Mouse (Mus musculus) kidney, adult 11 months (tissue): ENCODE measurements around the gene Pde7b.
A peak's percentile ranks its signal among the peaks of the same experiment; 100 is the strongest.

Experiments
- DNase-seq: peaks from one replicate; pipeline ENCODE4 v3.0.0; 2022

Pde7b gene

DNA sequence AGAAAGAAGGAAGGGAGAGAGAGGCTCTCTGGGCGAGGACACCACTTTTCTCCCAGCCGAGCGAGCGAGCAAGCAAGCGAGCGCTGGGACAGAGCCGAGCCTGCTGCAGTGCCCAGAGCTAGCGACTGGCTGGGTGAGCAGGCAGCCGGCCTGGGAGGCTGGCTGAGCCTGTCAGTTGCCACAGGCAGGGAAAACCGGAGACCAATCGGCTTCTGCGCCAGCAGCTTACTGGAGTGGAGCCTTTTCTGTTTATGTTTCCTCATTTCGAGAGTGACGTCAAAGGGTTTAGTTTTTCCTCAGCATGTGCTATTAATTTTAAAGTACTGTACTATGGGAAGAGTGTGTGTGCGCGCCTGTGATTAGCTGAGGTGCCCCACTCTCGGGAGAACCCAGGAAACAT is at the start of gene Pde7b:
Gene Pde7b, minus strand, starts transcription at position 173 of the 400 bp plus-strand sequence.
- peak; percentile 84 for DNase-seq

- no peak for DNase-seq
Observed at GRCm38 (mm10) chr10:20772056-20772455, 47.2 kb upstream of the Pde7b start.

GRCm38 (mm10) chr10:20770418-20770888 is 45.6 kb upstream of the Pde7b start:
- DNase-seq, result no peak

GRCm38 (mm10) chr10:20769557-20770417 is 44.9 kb upstream of the Pde7b start:
- DNase-seq, result peak; percentile 47

- no peak for DNase-seq
Observed at GRCm38 (mm10) chr10:20764352-20764751, 39.5 kb upstream of the Pde7b start.

DNA sequence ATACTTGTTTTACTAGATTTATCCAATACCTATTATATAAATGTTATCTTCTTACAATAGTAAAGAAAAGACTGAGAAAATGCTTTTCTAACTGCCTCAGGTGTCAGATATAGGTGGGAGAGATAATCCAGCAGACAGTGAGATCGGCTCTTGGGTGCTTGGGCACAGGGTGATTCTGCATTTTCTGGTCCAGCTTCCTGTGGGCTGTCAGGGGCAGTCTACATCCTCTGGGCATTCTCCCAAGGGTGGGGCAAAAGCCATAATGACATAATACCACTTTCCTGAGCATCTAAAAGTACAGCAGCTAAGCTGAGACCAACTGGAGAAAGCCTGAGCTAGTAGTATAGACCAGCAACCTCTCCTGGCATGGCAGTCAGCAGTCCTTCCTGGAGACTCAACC is 34.1 kb upstream of the Pde7b start:
- no peak for DNase-seq

DNA sequence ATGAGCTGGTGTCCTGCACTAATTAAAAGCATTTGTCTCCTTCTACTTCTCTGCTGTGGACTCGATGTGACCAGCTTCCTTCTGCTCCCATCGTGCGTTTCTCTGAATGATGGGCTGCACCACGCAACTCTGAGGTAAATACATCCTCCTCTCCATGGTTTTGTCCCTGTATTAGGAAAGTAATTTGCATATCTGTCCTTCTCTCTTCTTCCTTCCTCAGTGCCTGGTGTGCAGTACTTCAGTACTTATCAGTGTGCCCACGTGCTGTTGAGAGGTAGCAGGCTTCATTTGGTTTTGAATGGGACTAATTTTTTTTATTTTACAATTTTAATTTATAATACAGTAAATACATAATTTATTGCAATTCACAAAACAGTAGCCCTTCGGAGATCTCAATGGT is 33.4 kb upstream of the Pde7b start:
- DNase-seq, result no peak

DNA sequence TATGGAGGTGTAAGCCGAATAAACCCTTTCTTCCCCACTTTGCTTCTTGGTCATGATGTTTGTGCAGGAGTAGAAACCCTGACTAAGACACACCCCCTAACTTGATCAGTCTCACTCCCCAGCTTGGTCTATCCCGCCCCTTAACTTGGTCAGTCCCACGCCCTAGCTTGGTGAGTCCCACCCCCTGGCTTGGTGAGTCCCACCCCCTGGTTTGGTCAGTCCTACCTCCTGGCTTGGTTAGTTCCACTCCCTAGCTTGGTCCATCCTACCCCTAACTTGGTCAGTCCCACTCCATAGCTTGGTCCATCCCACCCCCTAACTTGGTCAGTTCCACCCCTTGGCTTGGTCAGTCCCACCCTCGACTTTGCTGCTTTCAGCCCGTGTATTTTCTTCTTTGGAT is 31.3 kb upstream of the Pde7b start:
- no peak for DNase-seq

DNA sequence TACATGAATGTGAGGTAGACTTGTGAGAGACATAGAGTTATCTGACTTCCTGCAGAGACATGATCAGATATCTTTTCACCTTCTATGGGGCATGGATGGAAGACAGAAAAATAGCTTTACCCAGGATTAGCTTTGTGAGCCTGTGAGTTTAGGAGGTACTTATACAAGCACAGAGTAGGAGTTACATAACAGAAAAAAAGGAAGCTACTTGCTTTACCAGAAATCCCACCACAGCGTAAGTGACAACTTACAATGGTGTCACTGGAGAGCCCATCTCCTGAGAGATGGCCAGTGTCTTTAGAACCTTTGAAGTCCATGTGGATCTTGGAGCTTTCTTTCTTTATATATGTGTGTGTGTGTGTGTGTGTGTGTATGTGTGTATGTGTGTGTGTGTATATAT is 28.0 kb upstream of the Pde7b start:
- no peak for DNase-seq

DNA sequence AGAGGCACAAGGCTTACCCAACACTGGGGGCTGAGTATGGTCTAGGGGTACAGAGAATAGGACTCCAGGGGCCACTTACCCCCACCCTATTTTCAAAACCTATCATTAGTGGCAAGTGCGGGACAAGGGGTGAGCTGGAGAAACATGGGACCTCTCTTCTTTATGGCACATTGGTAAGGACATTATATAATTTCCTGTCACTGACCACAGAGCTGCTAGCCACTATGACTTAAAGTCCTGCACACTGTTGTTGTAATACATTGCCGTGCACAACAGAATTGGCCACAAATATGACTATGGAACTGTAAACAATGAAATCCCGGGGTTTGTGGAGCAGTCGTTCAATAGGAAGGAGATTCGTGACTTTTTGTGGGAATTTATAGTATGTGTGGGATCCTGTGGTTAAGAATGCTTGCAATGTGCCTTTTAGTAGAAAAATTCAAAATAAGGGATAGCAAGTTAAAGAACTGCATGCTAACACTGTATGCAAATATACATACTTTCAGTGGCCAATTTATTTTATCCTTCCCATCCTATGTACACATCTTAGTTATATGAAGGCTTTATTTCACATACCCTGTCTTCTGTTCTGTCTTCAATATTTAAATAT is 25.9 kb upstream of the Pde7b start:
- no peak for DNase-seq

GRCm38 (mm10) chr10:20748938-20749337 is 24.1 kb upstream of the Pde7b start:
- peak; percentile 30 for DNase-seq

GRCm38 (mm10) chr10:20747229-20747628 is 22.4 kb upstream of the Pde7b start:
- no peak for DNase-seq

- no peak for DNase-seq
Observed at GRCm38 (mm10) chr10:20739801-20740200, 14.9 kb upstream of the Pde7b start.

DNA sequence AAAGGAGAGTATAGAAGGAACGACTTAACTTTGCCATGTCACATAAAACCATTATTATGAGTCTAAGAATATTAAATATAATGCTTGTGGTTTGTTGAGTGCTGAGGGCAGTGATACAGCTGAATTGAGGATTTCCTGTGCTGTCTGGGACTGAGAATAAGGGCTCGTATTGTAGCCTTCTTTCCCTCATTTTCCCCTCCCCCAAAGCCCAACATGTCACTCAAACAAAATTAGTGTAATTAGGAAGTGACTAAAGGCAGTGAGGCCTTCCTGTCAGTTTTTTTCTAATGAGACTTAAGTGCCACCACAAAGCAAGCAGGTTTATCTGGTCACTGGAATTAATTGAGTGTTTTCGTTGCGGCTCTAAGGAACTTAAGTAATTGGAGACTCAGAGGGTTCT is 12.3 kb upstream of the Pde7b start:
- DNase-seq, result no peak

DNA sequence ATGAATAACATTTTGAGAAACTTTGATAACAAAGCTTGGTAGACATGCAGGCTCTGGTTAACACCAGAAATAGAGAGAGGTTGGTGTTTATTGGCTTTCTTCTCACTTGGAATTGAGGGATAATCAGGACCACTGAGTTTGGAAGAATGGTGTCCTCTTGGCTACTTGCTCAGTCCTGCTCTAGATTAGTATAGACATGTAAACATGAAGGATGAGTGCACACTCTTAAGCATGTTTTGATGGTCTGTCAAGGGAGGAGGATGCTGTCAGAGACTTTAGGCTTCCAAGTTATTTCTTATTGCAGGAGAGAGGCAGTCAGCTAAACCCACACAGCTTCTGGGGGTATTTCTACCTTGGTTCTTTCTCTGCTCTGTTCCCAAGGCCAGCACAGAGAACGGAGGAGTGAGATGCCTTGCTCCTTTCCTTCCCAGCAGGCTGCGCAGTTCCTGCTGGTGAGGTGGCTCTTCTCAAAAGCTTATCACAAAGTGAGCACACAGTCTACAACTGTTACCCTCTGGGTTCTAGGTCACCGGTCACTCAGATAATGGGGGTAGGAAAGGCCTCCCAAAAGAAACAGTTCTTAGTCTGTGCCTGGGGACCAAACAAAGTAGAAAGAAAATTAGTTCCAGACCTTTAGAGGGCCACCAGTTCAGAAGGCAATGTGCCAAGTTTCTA is 11.0 kb upstream of the Pde7b start:
- DNase-seq, result no peak

DNA sequence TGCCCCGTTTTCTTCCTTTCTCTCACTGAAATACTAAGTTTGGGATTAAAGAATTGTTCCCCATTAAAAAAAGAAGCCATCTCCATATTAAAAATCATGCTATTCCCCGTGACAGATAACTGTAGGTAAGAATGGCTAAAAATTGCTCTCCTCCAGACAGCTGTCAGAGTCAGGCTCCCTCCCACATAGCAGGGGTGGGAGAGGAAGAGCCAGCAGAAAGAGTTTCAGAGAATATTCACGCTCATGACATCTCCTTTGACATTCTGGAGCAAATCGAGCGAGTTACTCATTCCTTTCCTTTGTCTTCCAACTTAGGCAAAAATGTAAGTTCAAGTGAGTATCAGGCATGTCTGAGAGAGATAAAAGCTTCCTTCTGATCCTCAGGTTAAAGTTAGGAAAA is 8.7 kb upstream of the Pde7b start:
- DNase-seq, result no peak

GRCm38 (mm10) chr10:20732180-20732579 is 7.3 kb upstream of the Pde7b start:
- no peak for DNase-seq

DNA sequence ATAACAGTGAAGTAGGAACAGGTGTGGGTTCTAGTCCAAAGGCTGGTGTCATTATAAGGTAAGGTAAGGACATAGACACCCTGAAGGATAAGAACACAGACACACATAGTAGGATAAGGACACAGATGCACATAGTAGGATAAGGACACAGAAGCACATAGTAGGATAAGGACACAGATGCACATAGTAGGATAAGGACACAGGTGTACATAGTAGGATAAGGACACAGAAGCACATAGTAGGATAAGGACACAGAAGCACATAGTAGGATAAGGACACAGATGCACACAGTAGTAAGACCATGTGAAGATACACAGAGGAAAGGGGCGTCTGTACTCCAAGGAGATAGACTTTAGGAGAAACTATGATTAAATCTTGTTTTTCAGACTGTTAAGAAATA is 5.2 kb upstream of the Pde7b start:
- no peak for DNase-seq

DNA sequence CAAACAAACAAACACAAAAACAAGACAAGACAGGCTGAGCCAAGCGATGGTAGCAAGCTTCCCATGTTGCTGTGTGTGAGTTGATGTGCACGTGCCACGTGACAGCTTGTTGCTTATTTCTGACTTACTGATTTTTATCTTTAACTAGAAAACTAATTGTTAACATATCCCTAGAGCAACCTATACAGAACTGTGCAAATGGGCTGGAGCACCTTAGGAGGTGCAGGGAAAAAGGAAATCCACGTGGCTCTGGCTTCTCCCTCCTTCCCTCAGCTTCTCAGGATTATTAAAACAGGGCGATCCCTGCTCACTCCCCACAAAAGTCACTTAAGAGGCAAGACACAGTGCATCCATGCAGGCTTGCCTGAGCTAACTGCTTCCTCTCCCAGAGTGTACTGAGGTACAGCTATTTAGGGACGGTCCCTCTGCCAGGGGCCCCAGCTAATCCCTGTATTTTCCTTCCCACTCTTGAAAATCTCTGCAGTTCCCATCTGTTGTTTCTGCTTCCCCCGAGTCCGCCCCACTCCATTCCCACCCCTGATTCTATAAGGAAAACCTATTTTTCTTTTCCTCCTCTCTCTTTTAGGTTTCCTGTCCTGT is 606 bp upstream of the Pde7b start:
- DNase-seq, result peak; percentile 27

DNA sequence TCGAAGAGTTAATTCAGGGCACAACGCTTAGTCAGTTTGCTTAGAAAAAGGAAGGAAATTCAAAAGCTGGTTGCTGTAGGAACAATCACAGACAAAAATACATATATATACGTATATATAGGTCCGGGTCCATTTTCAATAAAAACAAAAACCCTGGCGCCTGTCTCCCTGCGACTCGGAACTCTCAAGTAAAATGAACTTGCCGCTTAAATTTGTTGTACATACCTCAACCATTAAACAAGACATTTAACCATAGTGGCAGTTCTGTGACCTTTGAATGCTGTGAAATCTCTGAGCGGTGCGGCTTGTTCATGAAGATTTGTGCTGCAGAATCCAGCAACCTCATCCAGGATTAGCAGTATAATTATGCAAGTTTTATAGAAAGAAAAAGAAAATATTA is 427 bp downstream of the Pde7b start:
- DNase-seq, result peak; percentile 15

GRCm38 (mm10) chr10:20723962-20724361 is 916 bp downstream of the Pde7b start:
- DNase-seq, result no peak

- no peak for DNase-seq
Observed at GRCm38 (mm10) chr10:20723521-20723915, 1.4 kb downstream of the Pde7b start.
